Mouse (Mus musculus) adrenal gland (tissue): ENCODE measurements around the gene Nek2.

Source experiments
- intact Hi-C: fragments of 180-260 bp; cut with DNase I; formaldehyde crosslinking; loops from one replicate; pipeline ENCODE4 v1.15.1; 2025

Nek2 gene

DNA sequence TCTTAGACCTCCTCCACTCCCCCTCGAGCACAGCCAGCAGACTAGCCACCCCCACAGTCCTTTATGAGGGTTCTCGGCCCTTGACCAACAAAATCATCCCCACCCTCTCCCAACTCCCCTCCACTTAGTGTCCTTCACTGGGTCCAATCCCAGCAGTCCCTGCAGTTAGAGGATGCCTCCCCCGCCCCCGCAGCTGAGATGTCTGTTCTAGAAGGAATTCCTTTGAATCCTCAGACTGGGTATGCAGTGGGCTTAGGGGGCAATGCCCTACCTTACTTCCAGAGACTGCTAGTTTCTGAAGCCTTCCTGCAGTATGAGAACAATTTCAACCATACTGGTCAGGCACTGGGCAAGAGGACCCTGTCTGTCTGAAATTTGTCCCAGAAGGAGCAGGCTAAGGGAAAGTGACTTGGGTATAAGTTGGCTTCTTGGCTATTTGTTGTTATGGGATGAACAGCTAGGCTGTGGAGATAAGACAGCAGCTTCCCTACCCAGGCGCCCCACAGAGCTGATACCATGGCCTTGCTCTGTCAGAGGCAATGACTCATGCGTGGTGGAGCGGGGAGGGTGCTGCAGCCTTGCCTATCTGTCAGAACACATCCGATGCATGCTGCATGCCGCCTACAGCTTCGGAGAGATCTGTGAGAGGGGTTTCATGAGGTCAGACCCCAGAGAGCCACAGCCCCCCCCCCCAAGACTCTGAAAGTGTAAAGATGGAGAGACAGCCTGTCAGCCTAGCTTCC is 34.1 kb downstream of the Nek2 start:
- intact Hi-C loops, result no loop called here

DNA sequence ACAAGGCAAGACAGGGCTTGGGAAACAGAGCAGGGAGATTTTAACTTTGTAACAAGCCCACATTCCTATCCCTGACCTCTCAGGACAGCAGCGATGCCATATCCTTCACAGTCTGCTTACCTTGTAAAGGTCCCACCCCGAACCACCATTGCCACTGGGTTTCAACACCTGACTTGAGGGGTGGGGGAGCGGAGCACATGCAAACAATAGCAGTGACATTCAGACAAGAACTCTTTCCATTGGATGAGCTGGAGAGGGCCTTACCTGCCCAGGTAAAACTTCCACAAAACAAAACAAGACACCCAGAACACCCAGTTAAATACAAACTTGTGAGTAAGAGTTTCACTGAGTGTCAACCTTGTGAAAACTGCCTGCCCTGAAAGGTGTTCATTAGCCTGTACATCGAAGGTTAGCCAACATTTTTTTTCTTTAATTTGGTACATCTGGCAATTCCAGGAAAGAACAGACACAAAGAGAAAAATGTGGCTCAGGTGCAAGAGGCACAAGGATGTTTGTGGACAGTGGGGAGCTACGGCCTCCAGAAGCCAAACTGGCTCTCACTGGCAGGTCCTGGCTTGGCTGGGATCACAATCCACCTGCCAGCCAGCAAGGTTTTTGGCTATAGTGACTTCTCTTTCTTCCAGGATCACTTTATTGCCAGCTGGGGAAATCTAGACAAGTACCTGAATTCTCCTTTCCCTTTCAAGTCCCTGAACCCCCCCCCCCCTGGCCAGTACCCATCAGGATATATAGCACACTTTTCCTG is 35.8 kb downstream of the Nek2 start:
- intact Hi-C loops, result no loop called here

DNA sequence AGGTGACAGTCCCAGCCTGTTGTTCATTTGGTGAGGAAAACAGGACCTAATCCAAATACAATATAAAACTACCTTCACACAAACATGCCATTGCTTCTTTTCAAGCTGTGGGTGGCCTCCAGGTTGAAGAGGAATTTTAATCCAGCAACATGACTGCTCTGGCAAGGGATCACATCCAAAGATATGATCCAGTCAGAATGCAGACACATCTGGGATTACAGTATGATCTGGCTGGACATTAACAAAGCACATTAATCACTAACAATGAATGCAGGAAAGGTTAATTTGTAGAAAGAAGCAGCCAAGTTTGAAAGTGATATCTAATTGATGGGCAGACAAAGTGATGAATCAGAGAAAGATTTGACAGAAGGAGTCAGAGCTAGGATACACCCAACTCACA is 36.9 kb downstream of the Nek2 start:
- intact Hi-C loops, result no loop called here

DNA sequence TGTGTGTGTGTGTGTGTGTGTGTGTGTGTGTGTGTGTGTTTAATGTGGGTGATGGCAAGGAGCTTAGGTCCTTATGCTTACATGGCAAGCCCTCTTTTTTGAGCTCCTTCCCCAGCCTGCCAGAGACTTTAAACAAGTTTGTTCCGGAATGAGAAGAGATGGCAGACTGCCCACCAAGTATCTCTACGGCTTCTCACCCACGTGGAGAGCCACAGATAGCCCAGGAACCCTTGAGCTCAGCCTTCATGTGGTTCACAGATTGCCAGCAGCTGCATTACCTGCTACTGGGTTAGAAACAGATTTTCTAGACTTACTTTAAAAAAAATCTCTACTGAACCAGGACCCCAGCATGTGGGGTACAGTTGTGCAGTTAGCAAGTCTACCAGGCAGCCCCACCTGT is 38.6 kb downstream of the Nek2 start:
- intact Hi-C loops, result no loop called here

DNA sequence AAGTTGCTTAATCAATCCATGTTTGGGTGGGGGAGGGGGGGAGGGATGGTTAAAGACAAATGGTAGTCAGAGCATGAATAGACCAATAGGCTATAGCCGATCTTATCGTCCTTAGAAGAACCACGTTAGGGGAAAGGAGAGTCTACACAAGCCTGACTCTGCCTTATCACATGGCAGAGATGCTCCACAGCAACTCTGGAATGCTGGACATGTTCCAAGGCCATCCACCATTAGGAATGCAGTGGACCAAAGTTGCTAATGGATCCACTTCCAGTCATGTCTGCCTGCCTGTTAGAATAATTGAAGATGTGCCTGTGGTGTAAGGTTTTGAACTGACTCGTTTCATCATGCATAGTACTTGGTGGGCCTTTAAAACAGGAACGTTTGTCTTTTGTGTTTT is 40.0 kb downstream of the Nek2 start:
- intact Hi-C loops, result no loop called here

DNA sequence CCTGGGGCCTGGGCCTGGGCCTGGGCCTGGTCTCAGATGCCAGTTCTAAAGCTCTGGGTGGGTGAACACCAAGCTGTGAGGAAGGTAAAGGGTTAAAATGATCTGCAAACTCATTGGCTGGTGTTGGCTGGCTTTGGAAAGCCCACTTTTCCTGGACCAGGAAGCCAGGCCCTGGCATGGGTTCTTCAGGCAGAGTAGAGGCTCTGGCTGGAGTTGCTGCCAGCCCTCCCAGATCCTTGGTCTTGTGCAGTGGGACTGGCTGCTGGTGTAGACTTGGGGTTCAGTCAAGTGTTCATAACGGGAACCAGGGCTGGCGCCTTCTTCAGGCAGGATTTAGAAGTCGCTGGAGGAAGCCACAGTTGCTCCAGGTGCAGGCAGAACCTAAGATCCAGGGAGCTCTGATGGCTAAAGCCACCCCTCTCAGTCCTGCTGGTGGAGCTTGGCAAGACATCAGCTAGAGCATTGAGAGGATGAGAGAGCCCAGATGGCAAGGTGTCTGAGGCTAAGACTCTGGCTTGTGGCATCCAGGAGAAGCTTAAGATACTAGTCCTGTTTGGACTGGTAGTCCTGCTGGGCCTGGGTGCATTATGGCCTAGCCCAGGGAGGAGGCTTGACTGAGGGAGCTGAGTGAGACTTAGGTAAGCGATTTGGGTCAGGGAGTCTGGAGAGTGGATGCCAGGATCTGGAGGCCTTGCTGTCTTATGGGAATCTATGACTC is 42.7 kb downstream of the Nek2 start:
- intact Hi-C loops, result no loop called here

DNA sequence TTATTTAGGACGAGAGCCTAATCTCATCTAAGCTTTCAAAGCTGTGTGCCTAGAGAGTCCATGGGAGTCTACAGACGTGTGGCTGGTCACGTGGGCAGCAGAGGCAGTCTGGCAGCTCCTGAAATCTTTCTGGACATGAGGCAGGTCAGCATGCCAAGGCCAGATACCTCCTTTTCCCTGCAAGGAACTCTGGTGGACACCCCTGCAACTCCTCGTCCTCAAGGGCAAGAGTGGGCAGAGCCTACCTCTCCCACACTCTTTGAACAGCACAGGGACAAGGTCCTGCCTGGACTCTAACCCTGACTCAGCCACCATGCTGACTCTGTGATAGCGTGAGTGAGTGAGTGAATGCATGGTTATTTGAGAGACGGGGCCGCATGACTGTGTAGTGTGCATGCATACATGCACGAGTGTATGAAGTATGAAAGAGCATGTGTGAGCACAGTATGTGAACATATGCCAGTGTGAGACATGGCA is 43.3 kb downstream of the Nek2 start:
- intact Hi-C loops, result no loop called here

DNA sequence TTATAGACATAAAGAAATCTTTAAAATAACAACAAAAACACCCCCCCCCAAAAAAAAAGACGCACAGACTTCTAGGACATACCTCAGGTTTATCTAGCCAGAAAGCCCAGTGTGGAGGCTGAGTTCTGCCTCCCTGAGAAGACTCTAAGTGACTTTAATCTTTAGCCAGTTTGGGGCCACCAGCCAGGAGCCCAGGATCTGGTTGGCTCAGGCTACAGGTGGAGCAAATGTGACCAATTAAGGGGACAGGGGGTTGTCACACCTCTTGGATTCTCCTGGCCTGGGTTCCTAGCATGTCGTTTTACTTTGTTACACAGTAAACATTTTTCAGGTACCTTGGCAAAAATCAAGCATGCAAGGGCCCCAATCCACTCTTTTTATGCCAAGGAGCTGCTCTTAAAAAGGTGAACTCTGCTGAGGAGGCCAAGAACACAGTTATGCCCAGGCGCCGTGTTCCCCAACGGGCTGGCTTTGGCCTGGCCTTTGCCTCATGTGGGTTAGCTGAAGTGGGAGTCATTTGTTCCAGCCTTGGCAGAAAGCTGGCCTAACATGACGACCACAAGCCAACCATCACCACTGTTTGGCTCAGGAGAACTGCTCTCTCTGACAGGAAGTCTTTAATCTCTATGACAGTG is 50.9 kb downstream of the Nek2 start:
- intact Hi-C loops, result no loop called here

DNA sequence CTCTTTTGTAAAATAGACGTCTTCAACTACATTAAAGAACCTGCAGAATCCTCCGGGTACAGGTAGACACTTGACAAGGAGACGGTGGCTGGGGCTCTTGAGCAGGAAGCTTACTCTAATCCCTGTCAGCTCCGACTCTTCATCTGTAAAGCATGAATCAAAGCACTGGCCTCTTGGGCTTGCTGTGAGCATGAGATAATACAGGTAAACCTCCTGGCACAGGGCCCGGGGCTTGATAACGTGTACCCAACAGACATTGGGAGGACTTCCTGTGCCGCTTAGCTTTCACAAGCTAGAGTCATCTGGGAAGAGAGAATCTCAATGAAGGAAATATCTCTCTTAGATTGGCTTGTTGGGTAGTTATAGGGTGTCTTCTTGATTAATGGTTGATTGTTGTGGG is 53.8 kb downstream of the Nek2 start:
- intact Hi-C loops, result no loop called here

DNA sequence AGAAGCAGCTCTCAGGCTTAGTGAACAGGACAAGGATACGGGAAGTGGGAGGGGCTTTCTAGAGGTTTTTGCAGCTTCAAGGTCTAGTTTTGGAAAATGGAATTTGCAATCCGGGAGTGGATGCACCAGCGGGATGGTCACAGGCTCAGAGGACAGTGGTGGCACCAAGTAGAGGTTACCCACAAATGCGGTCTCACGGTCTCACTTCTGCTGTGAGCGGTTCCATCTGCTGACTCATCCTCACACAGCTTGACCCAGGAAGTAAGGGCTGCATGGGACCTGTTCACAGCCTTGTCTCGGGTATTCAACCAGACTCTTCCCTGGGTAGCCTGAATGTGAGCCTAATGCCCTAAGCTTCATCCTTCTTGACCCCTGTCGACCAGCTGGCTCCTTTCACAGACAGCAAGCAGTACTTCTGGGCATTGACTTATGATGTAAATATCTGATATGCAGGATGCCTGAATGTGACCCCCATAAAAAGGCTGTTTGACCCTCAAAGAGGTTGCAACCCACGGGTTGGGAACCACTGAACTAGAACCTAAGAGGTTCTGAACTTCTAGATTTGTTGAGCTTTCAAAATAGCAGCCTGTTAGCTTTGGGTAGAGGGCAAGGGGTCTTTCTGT is 54.5 kb downstream of the Nek2 start:
- intact Hi-C loops, result no loop called here

DNA sequence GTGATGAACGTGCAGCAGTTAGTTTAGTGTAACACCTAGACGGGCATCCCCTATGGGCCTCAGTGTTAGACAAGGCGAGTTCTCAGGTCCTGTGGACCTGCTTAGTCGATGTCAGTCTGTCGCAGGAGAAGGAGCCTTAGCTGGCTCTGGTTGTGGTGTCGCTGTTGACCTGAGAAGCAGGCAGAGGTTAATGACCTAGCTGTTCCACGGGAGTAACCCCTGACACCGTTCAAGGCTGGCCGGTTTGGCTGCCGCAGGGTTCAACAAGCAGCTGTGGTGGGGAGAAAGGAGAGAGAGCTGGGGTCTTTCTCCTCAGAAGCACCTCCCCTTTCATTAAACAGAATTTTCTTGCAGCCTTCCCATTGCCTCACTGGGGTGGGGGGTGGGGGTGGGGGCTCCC is 56.4 kb downstream of the Nek2 start:
- intact Hi-C loops, result no loop called here

DNA sequence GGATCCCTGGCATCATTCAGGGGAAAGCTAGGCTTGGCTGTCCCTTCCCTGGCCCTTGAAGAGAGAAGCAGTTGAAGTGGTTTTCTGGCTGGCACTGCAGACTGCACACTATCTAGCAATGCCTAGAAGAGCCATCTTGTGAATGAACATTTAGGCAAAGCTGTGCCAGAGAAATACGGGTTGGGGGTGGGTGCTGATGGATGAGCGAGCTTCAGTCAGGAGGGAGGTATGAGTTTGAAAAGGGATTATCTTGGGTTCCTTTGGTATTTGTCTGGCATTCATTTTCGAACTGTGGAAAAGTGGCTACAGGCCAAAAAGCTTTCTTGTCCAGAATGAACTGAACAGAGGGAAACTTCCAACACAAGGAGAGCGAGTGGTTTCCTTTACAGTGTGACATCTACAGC is 57.3 kb downstream of the Nek2 start:
- intact Hi-C loops, result no loop called here

DNA sequence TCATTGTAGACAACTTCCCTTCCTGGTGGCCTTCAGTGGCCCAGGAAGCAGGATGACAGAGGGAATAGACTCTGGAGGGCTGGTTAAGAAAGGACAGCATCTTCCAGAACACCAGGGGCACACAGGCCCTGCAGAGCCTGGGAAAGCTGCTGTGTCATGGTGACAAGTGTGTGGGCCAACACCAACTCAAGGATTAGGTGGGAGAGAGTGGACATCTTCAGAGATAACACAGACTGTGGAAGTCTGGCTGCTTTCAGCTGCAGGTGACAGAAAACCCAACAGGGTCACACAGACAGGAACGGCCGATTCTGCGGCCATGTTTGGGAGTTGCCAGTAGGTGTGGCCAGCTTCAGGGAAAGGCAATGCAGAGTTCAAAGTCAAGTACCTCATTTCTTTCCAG is 59.0 kb downstream of the Nek2 start:
- intact Hi-C loops, result no loop called here

DNA sequence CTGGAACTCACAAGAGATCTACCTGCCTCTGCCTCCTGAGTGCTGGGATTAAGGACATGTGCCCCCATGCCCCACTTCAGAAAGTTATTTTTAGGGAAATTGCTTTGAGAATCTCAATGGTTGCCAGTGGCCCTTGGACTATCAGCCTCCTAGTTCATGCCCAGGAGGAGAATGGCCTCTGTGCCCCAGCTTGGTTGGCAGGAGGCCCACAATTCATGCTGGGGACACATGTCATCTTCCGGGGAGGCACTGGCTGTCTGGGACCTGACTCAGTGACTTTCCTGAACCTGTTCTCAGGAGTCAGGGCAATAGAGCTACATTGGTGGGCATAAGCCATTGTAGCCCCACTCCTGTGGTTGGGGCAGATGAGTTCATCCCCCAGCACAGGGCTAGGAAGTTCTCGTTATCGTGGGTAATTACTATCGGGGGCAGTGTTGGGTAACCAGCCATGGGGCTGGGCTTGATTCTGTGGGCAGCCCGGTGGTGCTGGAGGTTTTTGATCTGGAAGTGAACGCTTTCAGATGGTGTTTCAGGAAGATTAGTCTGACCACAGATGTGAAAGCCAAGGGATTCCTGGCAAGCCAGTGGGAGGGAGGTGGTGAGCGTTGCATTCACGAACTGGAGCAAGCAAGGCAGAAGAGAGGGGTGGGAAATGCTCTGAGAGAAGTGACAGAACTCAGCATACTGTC is 59.8 kb downstream of the Nek2 start:
- intact Hi-C loops, result no loop called here

DNA sequence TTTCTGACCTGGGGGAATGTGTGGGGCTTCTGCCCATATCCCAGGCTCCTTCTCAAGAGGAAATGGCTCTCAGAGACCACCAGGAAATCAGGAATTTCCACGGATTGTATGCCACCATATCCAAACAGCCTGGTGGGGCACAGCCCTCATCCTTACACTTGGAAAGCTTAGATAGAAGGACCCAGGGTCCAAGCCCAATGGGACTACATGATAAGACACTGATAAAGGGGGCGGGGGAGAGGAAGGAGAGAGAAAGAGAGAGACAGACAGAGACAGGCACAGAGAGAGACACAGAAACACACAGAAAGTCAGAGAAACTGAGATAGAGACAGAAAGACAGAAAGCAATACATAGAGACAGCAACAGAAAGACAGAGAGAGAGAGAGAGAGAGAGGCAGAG is 60.4 kb downstream of the Nek2 start:
- intact Hi-C loops, result no loop called here
